Mouse (Mus musculus) T-cell, adult 2 months (primary cell): ENCODE measurements around the gene Susd2.
A peak's percentile ranks its signal among the peaks of the same experiment; 100 is the strongest.

Experiments
- DNase-seq: peaks from one replicate; pipeline ENCODE4 v3.0.0; 2022; ENCODE audit warnings: low spot score

Susd2 gene

GRCm38 (mm10) chr10:75654053-75654452 lies 10.2 kb upstream of the Susd2 start:
- no peak for DNase-seq

GRCm38 (mm10) chr10:75651381-75652068 lies 7.7 kb upstream of the Susd2 start:
- DNase-seq: no peak

GRCm38 (mm10) chr10:75650306-75650902 lies 6.6 kb upstream of the Susd2 start:
- no peak for DNase-seq

GRCm38 (mm10) chr10:75649406-75649995 lies 5.7 kb upstream of the Susd2 start:
- DNase-seq: no peak

GRCm38 (mm10) chr10:75649001-75649400 lies 5.2 kb upstream of the Susd2 start:
- DNase-seq: no peak

- no peak for DNase-seq
These were observed 4.3 kb upstream of the Susd2 start for GRCm38 (mm10) chr10:75648091-75648490.

- no peak for DNase-seq
These were observed 3.6 kb upstream of the Susd2 start for GRCm38 (mm10) chr10:75647362-75647761.

GRCm38 (mm10) chr10:75646406-75646805 lies 2.6 kb upstream of the Susd2 start:
- DNase-seq: no peak

GRCm38 (mm10) chr10:75645616-75646015 lies 1.8 kb upstream of the Susd2 start:
- no peak for DNase-seq

GRCm38 (mm10) chr10:75642891-75643290 lies 917 bp downstream of the Susd2 start:
- DNase-seq: no peak

- no peak for DNase-seq
These were observed 1.4 kb downstream of the Susd2 start for GRCm38 (mm10) chr10:75642436-75642835.

- no peak for DNase-seq
These were observed 2.0 kb downstream of the Susd2 start for GRCm38 (mm10) chr10:75641721-75642222.

- no peak for DNase-seq
These were observed 6.1 kb downstream of the Susd2 start for GRCm38 (mm10) chr10:75637711-75638110.

- DNase-seq: no peak
These were observed 7.6 kb downstream of the Susd2 start for GRCm38 (mm10) chr10:75636084-75636786.

GRCm38 (mm10) chr10:75635693-75636055 lies 8.1 kb downstream of the Susd2 start:
- peak; percentile 63 for DNase-seq

GRCm38 (mm10) chr10:75635019-75635692 lies 8.7 kb downstream of the Susd2 start:
- no peak for DNase-seq

- no peak for DNase-seq
These were observed 9.2 kb downstream of the Susd2 start for GRCm38 (mm10) chr10:75634610-75635009.

GRCm38 (mm10) chr10:75633576-75634139 lies 10.2 kb downstream of the Susd2 start:
- DNase-seq: no peak

- no peak for DNase-seq
These were observed 10.8 kb downstream of the Susd2 start for GRCm38 (mm10) chr10:75633048-75633447.

- DNase-seq: no peak
These were observed 11.2 kb downstream of the Susd2 start for GRCm38 (mm10) chr10:75632633-75633032.

GRCm38 (mm10) chr10:75627490-75627889 lies 16.3 kb downstream of the Susd2 start:
- DNase-seq: no peak

GRCm38 (mm10) chr10:75626991-75627390 lies 16.8 kb downstream of the Susd2 start:
- no peak for DNase-seq
